Mouse (Mus musculus) monocyte, adult 5-6 weeks (primary cell): ENCODE measurements around the gene Mras. TPM values are rescaled to one million over a fixed set of nuclear protein-coding genes. Genes with fewer than 3 reads are reported as not detected.

Experiments
- ATAC-seq: fragments of 153-309, 156-312 bp; replicated peaks from 2 replicates; pipeline ENCODE4 v1.8.0; 2017; ENCODE audit warnings: mild to moderate bottlenecking; ENCODE audit not compliant: low TSS enrichment, insufficient number of reproducible peaks, severe bottlenecking, poor library complexity, low FRiP score
- total RNA-seq: library from RNA; stranded (forward); fragments of 200-1000, 200-491, 200-594 nt; gene quantifications from 3 replicates; pipeline ENCODE4 v1.2.3, GENCODE M21; 2017

Mras gene
- total RNA-seq, 1 experiment from 2014 or later = not detected

GRCm38 (mm10) chr9:99421914-99422313 is 15.3 kb downstream of the Mras start:
- ATAC-seq = no peak

- ATAC-seq = no peak
These were observed 17.1 kb downstream of the Mras start for GRCm38 (mm10) chr9:99419951-99420701.

- ATAC-seq = no peak
These were observed 18.8 kb downstream of the Mras start for GRCm38 (mm10) chr9:99418377-99418776.

DNA sequence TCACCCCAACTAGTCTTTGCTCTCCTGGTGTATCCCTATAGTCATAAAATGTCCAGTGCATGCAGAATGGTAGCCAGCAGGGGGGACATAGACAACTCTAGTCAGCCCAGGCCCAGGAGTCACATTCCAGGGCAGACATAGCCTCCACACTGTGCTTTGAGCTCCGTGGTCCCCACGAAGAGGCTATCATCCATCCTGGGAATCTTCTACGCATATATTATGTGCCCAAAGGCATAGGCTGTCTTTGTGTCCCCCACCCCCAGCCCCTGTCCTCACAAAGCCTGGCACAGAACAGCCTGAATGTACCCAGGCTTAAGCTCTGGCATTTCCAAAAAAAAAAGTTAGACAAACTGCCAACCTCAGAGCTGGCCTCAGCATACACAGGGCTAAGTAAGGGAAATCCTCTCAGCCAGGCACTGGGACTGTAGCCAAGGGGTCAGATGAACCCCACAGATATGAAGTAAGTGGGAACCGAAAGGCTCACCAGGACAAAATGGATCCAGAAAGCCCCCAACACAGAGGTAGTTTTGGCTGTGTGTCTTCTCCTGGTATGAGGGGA is 19.8 kb downstream of the Mras start:
- ATAC-seq = no peak

- no peak for ATAC-seq
These were observed 20.4 kb downstream of the Mras start for GRCm38 (mm10) chr9:99416809-99417208.

DNA sequence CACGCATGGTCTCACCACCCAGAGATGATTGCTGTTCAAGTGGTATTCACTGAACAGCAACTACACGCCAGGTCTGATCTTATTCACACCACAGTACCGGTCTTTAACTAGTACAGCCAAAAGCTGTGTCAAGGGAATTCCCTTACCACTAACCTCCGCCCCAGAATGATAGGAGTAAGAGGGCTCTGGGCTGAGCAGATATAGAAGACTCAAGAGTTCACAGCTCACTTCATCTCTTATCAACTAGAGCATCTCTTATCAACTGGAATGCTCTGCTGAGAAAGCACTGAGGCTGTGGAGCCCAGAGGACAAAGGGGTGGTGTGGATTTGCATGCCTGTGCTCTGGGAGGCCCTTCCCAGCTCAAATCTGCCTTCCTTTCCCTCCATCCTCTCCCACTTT is 25.4 kb downstream of the Mras start:
- ATAC-seq = no peak

DNA sequence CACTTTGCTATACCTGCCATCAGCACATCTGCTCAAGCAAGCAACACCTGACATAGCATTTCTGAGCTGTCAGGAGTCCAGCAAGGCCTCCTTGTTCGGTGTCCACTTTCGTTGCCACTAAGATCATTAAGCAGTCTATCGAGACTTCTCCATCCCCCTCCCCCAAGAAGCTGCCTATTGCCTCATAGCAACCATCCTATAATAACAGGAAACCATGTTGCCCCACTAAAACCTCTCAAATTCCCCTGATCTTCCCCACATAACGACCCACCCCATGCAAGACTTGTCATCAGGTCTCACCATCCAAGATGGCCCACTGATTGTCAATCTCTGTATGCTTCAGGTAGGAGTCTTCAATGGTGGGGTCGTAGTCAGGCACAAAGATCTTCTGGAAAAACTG is 26.1 kb downstream of the Mras start:
- no peak for ATAC-seq

DNA sequence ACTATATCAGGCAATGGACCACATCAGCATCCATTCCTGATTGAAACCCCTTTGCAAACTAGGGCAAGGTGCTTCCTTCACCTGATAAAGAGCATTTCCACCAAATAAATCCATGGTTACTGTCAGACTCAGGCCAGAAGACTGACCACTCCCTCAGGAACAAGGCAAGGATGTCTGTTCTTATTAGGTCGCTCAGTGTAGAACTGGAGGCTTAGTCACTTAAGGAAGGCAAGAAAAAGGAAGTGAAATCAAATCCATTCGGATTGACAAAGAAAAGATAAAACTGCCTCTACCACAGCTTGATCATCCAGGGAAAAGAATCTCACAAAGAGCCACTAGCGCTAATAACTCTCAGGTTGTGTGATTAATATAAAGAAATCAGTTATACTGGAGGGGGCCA is 27.9 kb downstream of the Mras start:
- no peak for ATAC-seq

GRCm38 (mm10) chr9:99401288-99401974 is 35.8 kb downstream of the Mras start:
- ATAC-seq = no peak

DNA sequence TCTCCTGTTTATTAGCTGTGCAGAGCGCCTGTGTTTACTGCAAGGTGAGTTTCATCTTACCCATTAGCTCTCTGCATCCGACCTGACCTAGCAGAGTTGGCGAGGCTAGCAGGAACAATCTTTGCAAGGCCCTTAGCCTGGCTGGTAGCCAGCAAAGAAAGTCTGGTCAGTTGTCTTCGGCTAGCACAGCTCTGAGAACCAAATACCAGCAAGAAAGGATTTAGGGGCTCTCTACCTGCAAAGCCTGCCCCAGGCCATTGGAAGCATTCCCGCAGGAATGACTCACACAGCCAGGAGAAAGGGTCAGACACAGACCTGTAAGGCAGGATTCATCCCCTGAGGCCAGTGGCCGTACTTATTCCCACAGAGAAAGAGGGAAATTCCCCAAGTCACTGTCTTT is 36.4 kb downstream of the Mras start:
- ATAC-seq = no peak

DNA sequence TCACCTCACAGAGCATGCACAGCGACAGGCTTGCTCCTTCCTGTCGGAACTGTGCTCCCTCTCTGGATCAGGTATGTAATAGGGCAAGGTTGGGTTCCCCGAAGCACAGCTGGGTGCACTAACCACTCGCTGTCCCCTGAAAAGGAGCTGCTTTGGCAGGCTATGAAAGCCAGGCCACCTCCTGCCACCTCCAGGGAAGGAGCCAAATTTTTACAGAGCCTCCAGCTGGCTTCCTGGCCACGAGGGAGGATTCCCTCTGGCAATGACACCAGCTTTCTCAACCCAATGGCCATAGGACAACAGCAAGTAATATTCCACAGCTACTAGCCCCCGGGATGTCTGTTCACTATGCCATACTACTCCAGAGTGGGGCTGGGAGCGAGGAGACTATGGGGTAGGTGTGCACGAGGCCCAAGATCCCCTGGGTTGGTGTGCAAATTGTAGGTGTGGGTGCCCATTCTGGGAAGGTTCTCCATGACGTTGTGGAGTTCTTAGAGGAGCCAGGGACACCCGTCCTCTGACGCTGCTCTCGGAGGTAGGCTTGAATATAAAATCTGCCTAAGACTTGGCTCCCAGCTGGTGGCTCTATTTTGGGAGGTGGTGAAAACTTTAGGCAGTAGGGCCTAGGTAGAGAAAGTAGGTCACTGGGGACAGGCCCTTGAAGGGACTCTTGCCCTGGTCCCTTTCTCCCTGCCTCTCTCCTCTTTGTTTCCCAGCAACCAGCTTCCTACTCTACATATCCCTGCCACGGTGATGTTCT is 39.9 kb downstream of the Mras start:
- no peak for ATAC-seq

GRCm38 (mm10) chr9:99394366-99394765 is 42.8 kb downstream of the Mras start:
- no peak for ATAC-seq

- ATAC-seq = no peak
These were observed 44.0 kb downstream of the Mras start for GRCm38 (mm10) chr9:99393146-99393545.

GRCm38 (mm10) chr9:99391557-99391956 is 45.6 kb downstream of the Mras start:
- no peak for ATAC-seq

DNA sequence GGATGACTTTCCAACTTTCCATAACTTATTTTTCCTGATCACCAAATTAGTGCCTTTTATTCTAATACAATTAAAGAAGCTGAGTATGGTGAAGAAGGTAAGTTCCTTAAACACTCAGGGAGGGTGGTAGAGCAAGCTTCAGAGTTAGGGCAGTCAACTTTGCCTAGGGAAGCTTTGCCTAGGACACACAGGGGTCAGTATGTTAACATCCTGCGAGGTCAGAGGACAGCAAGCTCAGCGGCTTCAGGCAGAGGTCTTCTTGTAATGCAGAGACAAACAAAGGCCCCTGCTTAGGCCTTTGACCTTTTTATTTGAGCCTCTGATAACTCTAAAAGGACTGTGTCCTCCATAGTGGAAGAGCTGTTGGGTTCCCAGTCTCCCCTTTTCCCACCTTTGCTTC is 46.5 kb downstream of the Mras start:
- no peak for ATAC-seq

- ATAC-seq = no peak
These were observed 47.0 kb downstream of the Mras start for GRCm38 (mm10) chr9:99390201-99390600.

- ATAC-seq = no peak
These were observed 47.7 kb downstream of the Mras start for GRCm38 (mm10) chr9:99389506-99389905.

GRCm38 (mm10) chr9:99388856-99389255 is 48.3 kb downstream of the Mras start:
- ATAC-seq = no peak

DNA sequence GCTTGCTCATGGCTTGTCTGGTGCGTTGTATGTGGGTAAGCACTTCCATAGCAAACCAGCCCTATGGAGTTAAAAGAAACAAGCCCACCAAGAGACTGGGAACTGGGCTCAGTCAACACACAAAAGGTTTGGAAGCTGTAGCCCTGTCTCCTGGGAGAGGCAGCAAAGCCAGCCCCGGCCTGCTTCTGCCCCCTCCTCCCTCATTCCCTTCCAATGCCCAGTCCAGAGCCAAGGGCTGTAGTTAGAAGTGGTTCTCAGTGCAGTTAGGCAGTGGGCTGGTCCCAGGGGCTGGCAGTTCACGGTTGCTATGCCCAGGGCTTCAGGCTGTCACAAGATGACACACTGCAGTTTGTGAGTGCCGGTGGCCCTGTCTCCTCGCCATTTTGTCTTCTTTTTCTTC is 49.1 kb downstream of the Mras start:
- no peak for ATAC-seq
